Mouse (Mus musculus) c-Kit-positive CD71-negative TER-119-negative erythroid progenitor cells, embryonic 14.5 days (primary cell): ENCODE measurements around the gene Shtn1.

Source experiments
- DNase-seq: peaks from one replicate; pipeline ENCODE4 v3.0.0-alpha.2; 2013; ENCODE audit warnings: low read depth

The Shtn1 gene

GRCm38 (mm10) chr19:59052053-59052452 lies 23.8 kb downstream of the Shtn1 start:
- no peak for DNase-seq

- DNase-seq, result no peak
Observed at GRCm38 (mm10) chr19:59051622-59052021, 24.3 kb downstream of the Shtn1 start.

- DNase-seq, result no peak
Observed at GRCm38 (mm10) chr19:59048852-59049251, 27.0 kb downstream of the Shtn1 start.

- DNase-seq, result no peak
Observed at GRCm38 (mm10) chr19:59047511-59047910, 28.4 kb downstream of the Shtn1 start.

GRCm38 (mm10) chr19:59041086-59041485 lies 34.8 kb downstream of the Shtn1 start:
- no peak for DNase-seq

- no peak for DNase-seq
Observed at GRCm38 (mm10) chr19:59038793-59039192, 37.1 kb downstream of the Shtn1 start.

- no peak for DNase-seq
Observed at GRCm38 (mm10) chr19:59036811-59037210, 39.1 kb downstream of the Shtn1 start.

- no peak for DNase-seq
Observed at GRCm38 (mm10) chr19:59033241-59033640, 42.7 kb downstream of the Shtn1 start.

- no peak for DNase-seq
Observed at GRCm38 (mm10) chr19:59030221-59030620, 45.7 kb downstream of the Shtn1 start.

GRCm38 (mm10) chr19:59029011-59029410 lies 46.9 kb downstream of the Shtn1 start:
- no peak for DNase-seq

- no peak for DNase-seq
Observed at GRCm38 (mm10) chr19:59028130-59028529, 47.8 kb downstream of the Shtn1 start.

- no peak for DNase-seq
Observed at GRCm38 (mm10) chr19:59023876-59024275, 52.0 kb downstream of the Shtn1 start.

- DNase-seq, result no peak
Observed at GRCm38 (mm10) chr19:59021644-59022043, 54.3 kb downstream of the Shtn1 start.

- DNase-seq, result no peak
Observed at GRCm38 (mm10) chr19:59010802-59011201, 65.1 kb downstream of the Shtn1 start.

GRCm38 (mm10) chr19:59006577-59007340 lies 69.1 kb downstream of the Shtn1 start:
- no peak for DNase-seq

- DNase-seq, result no peak
Observed at GRCm38 (mm10) chr19:59002827-59003226, 73.1 kb downstream of the Shtn1 start.

GRCm38 (mm10) chr19:58981571-58981970 lies 94.3 kb downstream of the Shtn1 start:
- no peak for DNase-seq

GRCm38 (mm10) chr19:58980056-58980440 lies 95.9 kb downstream of the Shtn1 start:
- DNase-seq, result no peak

- DNase-seq, result no peak
Observed at GRCm38 (mm10) chr19:58979436-58980055, 96.4 kb downstream of the Shtn1 start.

- DNase-seq, result peak; percentile 23
Observed at GRCm38 (mm10) chr19:58978401-58979171, 97.3 kb downstream of the Shtn1 start.

- DNase-seq, result no peak
Observed at GRCm38 (mm10) chr19:58975216-58975863, 100.6 kb downstream of the Shtn1 start.

- DNase-seq, result no peak
Observed at GRCm38 (mm10) chr19:58974126-58974525, 101.8 kb downstream of the Shtn1 start.
